Mouse (Mus musculus) embryo, embryonic 10 days (tissue): ENCODE measurements at regions not wholly inside any gene's neighbourhood (a gene's known extent, or its start where the extent isn't known, plus 50 kb on each side); places are given as distances from the start of the nearest gene placed in this dataset.

Experiments used
- DNase-seq: peaks from one replicate; pipeline ENCODE4 v3.0.0-alpha.2; 2015; ENCODE audit warnings: low spot score

DNA sequence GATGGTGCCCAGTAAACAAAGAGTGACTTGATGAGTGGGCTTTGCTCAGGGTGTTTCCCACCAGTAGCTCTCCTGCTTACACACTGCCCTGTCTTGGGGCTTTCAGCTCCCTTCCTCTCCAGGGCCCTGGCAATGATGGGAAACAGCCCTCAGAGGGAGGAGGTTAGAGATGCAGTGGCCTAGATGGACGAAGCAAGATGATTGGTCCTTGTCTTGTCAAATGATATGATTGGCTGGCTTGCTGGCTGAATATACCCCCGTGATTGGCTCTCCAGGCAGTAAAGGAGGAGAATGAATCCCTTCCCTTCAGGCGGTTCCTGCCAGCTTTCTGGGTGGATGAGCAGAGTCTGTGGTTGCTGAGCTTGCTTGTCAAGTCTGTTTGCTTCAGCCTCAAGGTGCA is 74.8 kb upstream of the Ncam1 start:
- DNase-seq = peak; percentile 88

DNA sequence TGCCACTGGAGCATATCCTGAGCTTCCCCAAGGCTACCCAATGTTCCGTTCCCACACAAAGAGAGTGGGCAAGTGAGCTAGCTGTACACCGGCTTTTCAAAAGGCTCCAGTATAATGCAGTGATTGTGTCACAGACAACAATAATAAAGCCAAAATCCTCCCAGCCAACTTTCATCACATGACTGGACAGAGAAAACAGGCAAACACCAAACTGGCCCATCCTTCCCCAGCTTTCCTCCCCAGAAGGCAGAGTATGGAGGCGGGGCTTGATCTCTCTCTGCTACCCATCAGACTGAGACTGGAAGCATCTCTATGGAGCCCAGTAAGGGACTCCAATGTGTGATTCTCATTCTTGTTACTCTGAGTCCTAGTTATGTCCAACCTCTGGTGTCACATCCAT is 52.8 kb upstream of the Ncam1 start:
- DNase-seq = no peak

DNA sequence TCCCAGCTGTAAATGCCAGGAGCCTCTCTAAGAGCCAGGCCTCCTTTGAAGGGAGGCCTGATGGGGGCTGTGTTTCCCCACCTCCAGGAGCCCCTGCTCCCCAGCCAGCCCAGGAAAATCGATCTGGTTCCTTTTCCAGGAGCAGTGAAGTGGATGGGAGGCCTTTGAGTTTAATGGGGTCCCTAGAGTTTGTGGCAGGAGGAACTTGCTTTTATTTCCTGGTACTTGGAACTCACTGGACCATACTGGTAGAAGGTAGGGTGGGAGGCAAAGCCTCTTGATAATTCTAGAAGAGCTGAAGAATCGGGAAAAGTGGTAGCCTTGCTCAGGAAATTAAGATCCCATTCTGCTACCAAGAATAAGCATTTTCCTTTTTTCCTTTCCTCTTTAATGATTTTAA is 50.7 kb upstream of the Ncam1 start:
- DNase-seq = no peak

DNA sequence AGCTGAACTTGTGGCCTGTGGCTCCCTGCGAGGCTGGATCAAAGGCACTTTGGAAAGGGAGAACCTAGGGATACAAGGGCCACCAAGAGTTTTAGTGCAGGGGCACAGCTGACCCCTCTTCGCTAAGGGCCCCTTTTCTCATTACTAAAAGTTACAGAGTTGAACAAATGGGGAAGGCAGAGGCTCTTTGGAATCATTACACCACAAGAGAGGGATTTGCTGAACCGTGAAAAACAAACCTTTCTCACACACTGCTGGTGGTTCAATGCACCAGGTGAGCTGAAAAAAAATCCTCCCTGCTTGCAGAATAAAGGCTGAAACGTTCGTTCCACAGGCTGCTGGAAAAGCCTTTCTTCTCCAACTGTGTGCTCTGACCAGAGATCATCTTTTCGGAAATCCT is 50.2 kb upstream of the Ncam1 start:
- peak; percentile 18 for DNase-seq
